Mouse (Mus musculus): Measurements from ENCODE around the gene Pstk. TPM values are rescaled to one million over a fixed set of nuclear protein-coding genes. Genes with fewer than 3 reads are reported as not detected.
"Not testable (repeated sequence)": the region's sequence is repeated elsewhere in the genome, so short reads cannot be mapped to it uniquely, and the experiment has no call there.

Gene Pstk
- total and polyA plus RNA-seq, 2 experiments = 26.2 to 26.7 TPM

DNA sequence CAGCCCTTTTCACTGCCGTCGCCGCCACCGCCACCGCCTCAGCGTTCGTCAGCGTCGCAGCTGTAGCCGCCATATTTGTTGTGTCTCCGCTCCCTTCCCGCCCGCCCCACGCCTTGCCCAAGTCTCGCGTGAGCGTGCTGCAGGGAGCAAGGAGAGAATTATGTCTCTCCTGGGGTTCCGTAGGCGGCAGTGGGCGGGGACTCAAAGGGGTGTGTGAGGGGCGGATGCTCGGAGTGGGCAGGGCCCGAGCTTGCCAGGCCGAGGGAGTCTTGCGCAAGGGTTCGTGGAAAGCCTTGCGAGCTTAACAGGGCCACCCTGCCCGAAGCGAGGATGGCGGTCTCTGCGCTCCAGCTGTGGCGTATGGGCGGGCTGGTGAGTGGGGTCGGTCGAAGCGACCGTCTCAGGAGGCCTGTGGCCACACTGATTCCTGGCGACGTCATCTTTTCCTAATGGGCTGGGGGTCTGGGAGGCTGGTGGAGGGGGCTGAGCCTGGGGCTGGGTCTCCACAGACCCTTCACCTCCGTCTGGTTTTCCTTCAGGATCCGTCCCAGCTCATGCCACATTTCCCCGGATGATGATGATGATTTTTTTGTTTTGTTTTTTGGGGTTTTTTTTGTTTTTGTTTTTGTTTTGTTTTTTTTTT is 39.6 kb downstream of the Pstk start, which contains the start of the genes Ikzf5 and Acadsb:
Ikzf5 (minus strand) TSS at position 106 of the 643 bp plus-strand sequence.
Acadsb (plus strand) TSS at position 186 of the 643 bp plus-strand sequence.
- under 1% methylated on average over 42 of the region's 42 CpGs for WGBS
- TF ChIP-seq POLR2A (IDR thresholded peaks at IDR 0.05; ENCODE audit: extremely low read depth, insufficient read depth, low read length) (peak; percentile 77; the same call in 1 of the 2 replicates), CTCF (IDR thresholded peaks at IDR 0.05; ENCODE audit: low read depth, low read length) (no peak)
- Histone ChIP-seq H3K27ac (replicated peaks; ENCODE audit: insufficient read depth, low read depth, low read length) (peak within 1 kb of the TSS; percentile 70), H3K79me2 (ENCODE audit: control insufficient read depth, insufficient read depth, low read length) (peaks cover 18% of the 10 kb centered on the region), H3K9ac (ENCODE audit: low read depth, low read length) (peak within 1 kb of the TSS; percentile 95), H3K27me3 (ENCODE audit: control insufficient read depth, insufficient read depth, low read length) (no peaks in the 10 kb centered on the region), H3K4me1 (ENCODE audit: control insufficient read depth, insufficient read depth, low read length) (peaks cover 12% of the 10 kb centered on the region), H3K36me3 (ENCODE audit: control insufficient read depth, insufficient read depth, low read length) (no peaks in the 10 kb centered on the region), H3K4me3 (ENCODE audit: insufficient read depth, low read depth, low read length) (peak within 1 kb of the TSS; percentile 81)
- peak; percentile 94 for DNase-seq (ENCODE audit: extremely low read depth, low read depth, low spot score)

DNA sequence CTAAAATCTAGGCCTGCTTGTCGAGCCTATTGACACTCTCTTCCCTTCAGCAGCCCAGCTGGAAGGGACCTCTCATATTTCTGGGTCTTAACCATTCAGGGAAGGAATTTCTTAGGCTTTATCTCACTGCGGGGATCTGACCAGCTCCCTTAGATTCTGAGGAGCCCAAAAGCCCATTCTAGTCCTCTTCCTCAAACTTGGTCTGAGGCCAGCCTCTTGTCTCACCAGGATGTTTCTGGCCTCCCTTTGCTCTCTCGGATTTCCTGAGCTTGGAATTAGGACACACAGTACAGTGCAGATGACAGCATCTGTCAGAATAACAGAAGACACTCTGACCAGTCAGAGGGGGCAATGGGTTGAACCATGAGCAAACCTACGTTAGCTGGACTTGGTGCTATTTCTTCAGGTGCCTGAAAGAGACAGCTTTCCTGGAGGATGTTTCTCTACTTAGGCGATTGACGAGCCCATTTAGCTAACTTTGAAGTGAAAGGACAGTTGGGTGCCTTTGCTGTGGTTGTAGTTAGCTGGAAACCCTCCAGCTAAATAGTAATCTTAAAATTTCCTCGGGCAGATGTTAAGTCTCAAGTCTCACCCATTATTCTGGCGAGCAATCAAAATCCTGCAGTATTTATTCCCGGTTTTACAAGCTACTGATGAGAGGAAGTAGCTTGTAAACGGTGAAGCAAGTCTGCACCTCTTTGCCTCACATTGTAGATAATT is 40.4 kb downstream of the Pstk start:
- Histone ChIP-seq H3K27me3 (ENCODE audit: control insufficient read depth, insufficient read depth, low read length) (no peaks in the 10 kb centered on the region), H3K27ac (replicated peaks; ENCODE audit: insufficient read depth, low read depth, low read length) (peak overlapping the region; percentile 70), H3K4me1 (ENCODE audit: control insufficient read depth, insufficient read depth, low read length) (peaks cover 12% of the 10 kb centered on the region), H3K4me3 (ENCODE audit: insufficient read depth, low read depth, low read length) (peak overlapping the region; percentile 53), H3K9ac (ENCODE audit: low read depth, low read length) (peak overlapping the region; percentile 52), H3K79me2 (ENCODE audit: control insufficient read depth, insufficient read depth, low read length) (peaks cover 17% of the 10 kb centered on the region), H3K36me3 (ENCODE audit: control insufficient read depth, insufficient read depth, low read length) (no peaks in the 10 kb centered on the region)
- peak; percentile 47 for DNase-seq (ENCODE audit: extremely low read depth, low read depth, low spot score)
- no peak for TF ChIP-seq POLR2A (IDR thresholded peaks at IDR 0.05; ENCODE audit: extremely low read depth, insufficient read depth, low read length)
- TF ChIP-seq CTCF (IDR thresholded peaks at IDR 0.05; ENCODE audit: low read depth, low read length) = no peak
- WGBS = 18% methylated on average over 10 of the region's 10 CpGs

DNA sequence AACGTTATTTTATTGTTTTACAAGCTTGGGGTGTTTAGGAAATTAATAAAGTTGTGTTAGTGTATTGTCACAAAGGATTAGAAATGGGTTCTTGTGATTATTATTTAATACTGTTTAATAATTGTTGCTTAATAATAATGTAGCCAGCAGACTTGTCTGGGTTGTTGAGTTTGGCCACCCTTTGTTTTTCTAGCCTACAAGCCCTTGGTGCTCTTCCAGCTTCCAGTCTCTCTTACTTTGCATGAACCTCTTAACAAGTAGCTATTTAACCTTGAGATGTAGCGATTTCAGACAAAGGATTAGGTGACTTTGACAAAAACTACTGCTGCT is 41.0 kb downstream of the Pstk start:
- Histone ChIP-seq H3K4me3 (ENCODE audit: insufficient read depth, low read depth, low read length) (no peak overlapping the region), H3K27ac (replicated peaks; ENCODE audit: insufficient read depth, low read depth, low read length) (no peak overlapping the region), H3K79me2 (ENCODE audit: control insufficient read depth, insufficient read depth, low read length) (peaks cover 18% of the 10 kb centered on the region), H3K36me3 (ENCODE audit: control insufficient read depth, insufficient read depth, low read length) (no peaks in the 10 kb centered on the region), H3K4me1 (ENCODE audit: control insufficient read depth, insufficient read depth, low read length) (peaks cover 12% of the 10 kb centered on the region), H3K27me3 (ENCODE audit: control insufficient read depth, insufficient read depth, low read length) (no peaks in the 10 kb centered on the region), H3K9ac (ENCODE audit: low read depth, low read length) (no peak overlapping the region)
- TF ChIP-seq CTCF (IDR thresholded peaks at IDR 0.05; ENCODE audit: low read depth, low read length) (no peak), POLR2A (IDR thresholded peaks at IDR 0.05; ENCODE audit: extremely low read depth, insufficient read depth, low read length) (no peak)
- WGBS = 35% methylated on average over 2 of the region's 2 CpGs
- DNase-seq (ENCODE audit: extremely low read depth, low read depth, low spot score) = peak; percentile 44

DNA sequence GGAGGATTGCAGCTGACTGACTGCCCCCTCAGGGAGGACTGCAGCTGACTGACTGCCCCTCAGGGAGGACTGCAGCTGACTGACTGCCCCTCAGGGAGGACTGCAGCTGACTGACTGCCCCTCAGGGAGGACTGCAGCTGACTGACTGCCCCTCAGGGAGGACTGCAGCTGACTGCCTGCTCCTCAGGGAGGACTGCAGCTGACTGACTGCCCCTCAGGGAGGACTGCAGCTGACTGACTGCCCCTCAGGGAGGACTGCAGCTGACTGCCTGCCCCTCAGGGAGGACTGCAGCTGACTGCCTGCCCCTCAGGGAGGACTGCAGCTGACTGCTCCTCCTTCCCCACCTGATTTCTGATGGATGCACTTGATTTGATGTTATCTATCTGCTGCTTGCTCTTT is 45.8 kb downstream of the Pstk start:
- not testable (repeated sequence) for H3K4me1 ChIP-seq (ENCODE audit: control insufficient read depth, insufficient read depth, low read length); H3K9ac ChIP-seq (ENCODE audit: low read depth, low read length); H3K36me3 ChIP-seq (ENCODE audit: control insufficient read depth, insufficient read depth, low read length); H3K27ac ChIP-seq (replicated peaks; ENCODE audit: insufficient read depth, low read depth, low read length); H3K4me3 ChIP-seq (ENCODE audit: insufficient read depth, low read depth, low read length); DNase-seq (ENCODE audit: extremely low read depth, low read depth, low spot score); H3K27me3 ChIP-seq (ENCODE audit: control insufficient read depth, insufficient read depth, low read length)
- H3K79me2 ChIP-seq (ENCODE audit: control insufficient read depth, insufficient read depth, low read length) = peaks cover 20% of the 10 kb centered on the region

DNA sequence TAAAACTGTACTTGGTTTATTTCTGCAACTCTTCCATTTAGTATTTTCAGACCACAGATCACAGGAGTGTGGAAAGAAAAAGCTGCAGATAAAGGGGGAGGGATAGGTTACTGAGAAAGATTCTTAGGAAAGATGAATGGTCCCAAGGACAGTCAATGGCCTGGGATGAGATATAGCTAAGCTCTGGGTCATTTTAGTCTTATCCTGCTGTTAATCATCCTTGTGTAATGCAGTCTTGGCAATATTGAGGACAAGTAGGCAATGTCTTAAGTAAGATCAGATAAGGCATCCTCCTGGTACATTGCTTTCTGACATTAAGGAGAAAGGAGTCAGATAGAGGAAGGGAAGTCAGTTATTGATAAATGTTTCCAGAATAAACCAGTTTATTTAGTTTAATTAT is 46.7 kb downstream of the Pstk start:
- H3K27me3 ChIP-seq (ENCODE audit: control insufficient read depth, insufficient read depth, low read length) = no peaks in the 10 kb centered on the region
- no peak for DNase-seq (ENCODE audit: extremely low read depth, low read depth, low spot score)
- H3K79me2 ChIP-seq (ENCODE audit: control insufficient read depth, insufficient read depth, low read length) = peaks cover 16% of the 10 kb centered on the region
- H3K36me3 ChIP-seq (ENCODE audit: control insufficient read depth, insufficient read depth, low read length) = no peaks in the 10 kb centered on the region; the same call in none of the 2 replicates
- no peak for TF ChIP-seq CTCF (IDR thresholded peaks at IDR 0.05; ENCODE audit: low read depth, low read length)
- no peak for TF ChIP-seq POLR2A (IDR thresholded peaks at IDR 0.05; ENCODE audit: extremely low read depth, insufficient read depth, low read length)
- H3K4me3 ChIP-seq (ENCODE audit: insufficient read depth, low read depth, low read length) = no peak overlapping the region
- no peaks in the 10 kb centered on the region; the same call in 1 of the 2 replicates for H3K4me1 ChIP-seq (ENCODE audit: control insufficient read depth, insufficient read depth, low read length)
- no peak overlapping the region for H3K9ac ChIP-seq (ENCODE audit: low read depth, low read length)
- no peak overlapping the region for H3K27ac ChIP-seq (replicated peaks; ENCODE audit: insufficient read depth, low read depth, low read length)

DNA sequence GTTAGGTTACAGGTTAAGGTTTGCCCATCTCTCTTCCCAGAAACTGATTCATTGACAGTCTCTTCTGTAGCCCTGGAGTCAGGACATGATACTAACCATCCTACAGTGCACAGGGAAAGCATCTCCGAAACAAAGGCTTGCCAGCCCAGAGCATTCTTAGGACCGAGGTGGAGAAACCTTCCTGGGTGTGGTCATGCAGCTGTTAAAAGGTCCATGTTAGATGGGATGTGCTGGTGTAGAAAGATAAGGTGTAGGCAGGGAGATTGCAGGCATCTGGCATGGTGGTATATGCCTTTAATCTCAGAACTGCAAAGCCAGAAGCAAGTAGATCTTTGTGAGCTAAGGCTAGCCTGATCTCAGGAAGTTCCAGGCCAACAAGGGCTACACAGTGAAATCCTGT is 54.0 kb downstream of the Pstk start:
- DNase-seq (ENCODE audit: extremely low read depth, low read depth, low spot score) = no peak
- Histone ChIP-seq H3K79me2 (ENCODE audit: control insufficient read depth, insufficient read depth, low read length) (peaks cover 3% of the 10 kb centered on the region; the same call in 1 of the 2 replicates), H3K9ac (ENCODE audit: low read depth, low read length) (no peak overlapping the region), H3K27me3 (ENCODE audit: control insufficient read depth, insufficient read depth, low read length) (no peaks in the 10 kb centered on the region), H3K4me1 (ENCODE audit: control insufficient read depth, insufficient read depth, low read length) (no peaks in the 10 kb centered on the region), H3K4me3 (ENCODE audit: insufficient read depth, low read depth, low read length) (no peak overlapping the region), H3K27ac (replicated peaks; ENCODE audit: insufficient read depth, low read depth, low read length) (no peak overlapping the region), H3K36me3 (ENCODE audit: control insufficient read depth, insufficient read depth, low read length) (peaks cover 28% of the 10 kb centered on the region)
- 80% methylated on average over 2 of the region's 2 CpGs for WGBS
- TF ChIP-seq POLR2A (IDR thresholded peaks at IDR 0.05; ENCODE audit: extremely low read depth, insufficient read depth, low read length) (no peak), CTCF (IDR thresholded peaks at IDR 0.05; ENCODE audit: low read depth, low read length) (no peak)
